Mouse (Mus musculus) hematopoietic stem cell, adult 5-6 weeks (primary cell): ENCODE data around the gene Hist1h3i. TPM values are rescaled to one million over a fixed set of nuclear protein-coding genes. Genes with fewer than 3 reads are reported as not detected.

ENCODE experiments used
- ATAC-seq, 2 experiments: fragments of 125-278 bp in 1 of 2; replicated peaks in 1 of 2; 2 replicates each; pipeline ENCODE4 v1.8.0; 2016 to 2017; ENCODE audit warnings: inconsistent platforms in 2 of 2, mild to moderate bottlenecking in 2 of 2, moderate number of reproducible peaks in 2 of 2, low read depth in 1 of 2, moderate TSS enrichment in 1 of 2; ENCODE audit not compliant: low FRiP score in 2 of 2, poor library complexity in 2 of 2, severe bottlenecking in 2 of 2, insufficient read depth in 1 of 2, low TSS enrichment in 1 of 2
- total RNA-seq: library from RNA; stranded (forward); fragments of 172-1452, 232-1000 nt; gene quantifications from 2 replicates; pipeline ENCODE4 v1.2.3, GENCODE M21; 2017

The Hist1h3i gene
- 102 and 199 TPM in 2 replicates for total RNA-seq

GRCm38 (mm10) chr13:21783255-21783617, at the start of gene Hist1h3i:
TSS of gene Hist1h3i (minus strand) at chr13:21783370.
- peak; percentile 44 to 52; a peak in 3 of 4 replicates for ATAC-seq

GRCm38 (mm10) chr13:21831418-21832394, 48.5 kb upstream of the Hist1h3i start, which contains the start of gene Hist1h4n:
TSS of gene Hist1h4n (minus strand) at chr13:21832196.
- peak; percentile 58 to 59 for ATAC-seq

GRCm38 (mm10) chr13:21830344-21830743, 47.2 kb upstream of the Hist1h3i start:
- ATAC-seq, result no peak

- ATAC-seq, result no peak
Measured at GRCm38 (mm10) chr13:21828511-21828910, 45.3 kb upstream of the Hist1h3i start.

- peak in 1 of 2 experiments; percentile 51; a peak in 1 of 4 replicates for ATAC-seq
Measured at GRCm38 (mm10) chr13:21820082-21820890, 37.1 kb upstream of the Hist1h3i start.

- peak; percentile 12 to 22; a peak in 3 of 4 replicates for ATAC-seq
Measured at GRCm38 (mm10) chr13:21812092-21812491, 28.9 kb upstream of the Hist1h3i start.

- peak; percentile 63 to 65 for ATAC-seq
Measured at GRCm38 (mm10) chr13:21811539-21811938, 28.4 kb upstream of the Hist1h3i start, which contains the start of gene Hist1h4m. TSS of gene Hist1h4m (plus strand) at chr13:21811746.

GRCm38 (mm10) chr13:21811074-21811473, 27.9 kb upstream of the Hist1h3i start:
- ATAC-seq, result peak in 1 of 2 experiments; percentile 15; a peak in 2 of 4 replicates

GRCm38 (mm10) chr13:21810073-21810472, 26.9 kb upstream of the Hist1h3i start, which contains the start of the genes Hist1h2bq and Hist1h2ao:
TSS of gene Hist1h2bq (minus strand) at chr13:21810197.
TSS of gene Hist1h2ao (plus strand) at chr13:21810465.
- peak; percentile 86 to 90 for ATAC-seq

- ATAC-seq, result peak; percentile 85 to 95
Measured at GRCm38 (mm10) chr13:21803058-21803457, 19.9 kb upstream of the Hist1h3i start.

- ATAC-seq, result peak; percentile 86 to 91
Measured at GRCm38 (mm10) chr13:21797163-21797562, 14.0 kb upstream of the Hist1h3i start.

GRCm38 (mm10) chr13:21795584-21795983, 12.4 kb upstream of the Hist1h3i start:
- no peak for ATAC-seq

- ATAC-seq, result no peak
Measured at GRCm38 (mm10) chr13:21790601-21791283, 7.6 kb upstream of the Hist1h3i start.

GRCm38 (mm10) chr13:21789925-21790324, 6.8 kb upstream of the Hist1h3i start:
- no peak for ATAC-seq

GRCm38 (mm10) chr13:21787760-21788593, 4.8 kb upstream of the Hist1h3i start:
- ATAC-seq, result no peak

GRCm38 (mm10) chr13:21786899-21787629, 3.9 kb upstream of the Hist1h3i start, which contains the start of the genes Hist1h2an and Hist1h2bp:
TSS of gene Hist1h2an (minus strand) at chr13:21787218.
TSS of gene Hist1h2bp (plus strand) at chr13:21787461.
- peak; percentile 90 to 93 for ATAC-seq
